Mouse (Mus musculus) bone marrow, adult 2 months (tissue): ENCODE data around the gene Ppp1r14b. TPM values are rescaled to one million over a fixed set of nuclear protein-coding genes. Genes with fewer than 3 reads are reported as not detected.

ENCODE experiments used
- H3K27ac ChIP-seq: fragments of 200-500 bp; 2 replicates; pipeline ENCODE4 v1.5.1; 2012; ENCODE audit warnings: low read depth, mild to moderate bottlenecking, control low read depth, inconsistent platforms, low read length; ENCODE audit not compliant: control insufficient read depth, poor library complexity, insufficient read depth
- H3K4me1 ChIP-seq: fragments of 200-500 bp; 2 replicates; pipeline ENCODE4 v1.6.1; 2011; ENCODE audit warnings: low read length; ENCODE audit not compliant: control insufficient read depth, insufficient read depth
- H3K4me3 ChIP-seq: fragments of 200-500 bp; replicated peaks from 2 replicates; pipeline ENCODE3; 2011; ENCODE audit warnings: mild to moderate bottlenecking, low read depth, low read length, control low read depth; ENCODE audit not compliant: control insufficient read depth
- CTCF ChIP-seq: fragments of 200-500 bp; IDR thresholded peaks from 2 replicates; pipeline ENCODE4 v1.5.1; 2011; ENCODE audit warnings: low read length, control low read depth; ENCODE audit not compliant: control insufficient read depth, insufficient read depth
- POLR2A ChIP-seq: fragments of 200-500 bp; IDR thresholded peaks from 2 replicates; pipeline ENCODE4 v1.6.1; 2011; ENCODE audit warnings: low read depth, mild to moderate bottlenecking, control low read depth, low read length, borderline replicate concordance; ENCODE audit not compliant: control insufficient read depth
- WGBS: fragments of 180-500 bp; shearing (Covaris S2); methylation state at CpG from one replicate; pipeline ENCODE4 v1.1.7; 2018; 5-methylcytosine and 5-hydroxymethylcytosine counted together
- polyA plus RNA-seq: library from polyadenylated mRNA; stranded (reverse); fragments of >200 nt; gene quantifications from 2 replicates; pipeline ENCODE4 v1.2.4, GENCODE M21; 2011; ENCODE audit warnings: low replicate concordance; ENCODE audit not compliant: missing spikeins, insufficient read depth, insufficient read length

Ppp1r14b gene
- polyA plus RNA-seq, 1 experiment = 137 TPM

- 69% methylated on average over 14 of the region's 14 CpGs for WGBS
- no peak for TF ChIP-seq CTCF
- no peak for TF ChIP-seq POLR2A
- Histone ChIP-seq H3K4me1 (peaks cover 3% of the 10 kb centered on the region), H3K4me3 (peak overlapping the region; percentile 60), H3K27ac (peak overlapping the region; percentile 33)
These were observed 18.4 kb downstream of the Ppp1r14b start for GRCm38 (mm10) chr19:6993011-6993770.

GRCm38 (mm10) chr19:6994002-6994401 lies 19.2 kb downstream of the Ppp1r14b start:
- H3K4me3 ChIP-seq = no peak overlapping the region
- TF ChIP-seq CTCF (no peak), POLR2A (no peak)
- WGBS = 88% methylated on average over 8 of the region's 8 CpGs
- peaks cover 3% of the 10 kb centered on the region for H3K4me1 ChIP-seq
- H3K27ac ChIP-seq = no peak overlapping the region

DNA sequence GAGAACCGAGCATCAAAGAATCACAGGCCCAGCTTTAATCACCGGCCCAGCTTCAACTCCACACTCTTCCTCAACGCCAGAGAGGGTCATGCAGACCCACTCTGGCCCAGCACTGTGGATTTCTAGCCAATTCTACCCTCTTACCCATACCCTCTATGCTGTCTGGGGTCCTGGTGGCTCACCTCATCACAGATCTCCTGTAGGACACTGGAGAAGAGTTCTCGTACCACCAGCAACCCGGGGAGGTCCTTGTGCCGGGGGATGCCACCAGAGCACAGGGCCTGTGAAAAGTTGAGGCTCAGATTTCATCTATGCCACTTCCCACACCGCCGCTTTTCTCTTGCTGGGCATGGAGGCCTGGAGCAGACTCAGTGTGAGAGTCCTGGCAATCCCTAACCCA lies 19.7 kb downstream of the Ppp1r14b start:
- Histone ChIP-seq H3K4me3 (no peak overlapping the region), H3K4me1 (peaks cover 3% of the 10 kb centered on the region), H3K27ac (no peak overlapping the region)
- WGBS = 89% methylated on average over 8 of the region's 8 CpGs
- TF ChIP-seq POLR2A = no peak
- no peak for TF ChIP-seq CTCF

DNA sequence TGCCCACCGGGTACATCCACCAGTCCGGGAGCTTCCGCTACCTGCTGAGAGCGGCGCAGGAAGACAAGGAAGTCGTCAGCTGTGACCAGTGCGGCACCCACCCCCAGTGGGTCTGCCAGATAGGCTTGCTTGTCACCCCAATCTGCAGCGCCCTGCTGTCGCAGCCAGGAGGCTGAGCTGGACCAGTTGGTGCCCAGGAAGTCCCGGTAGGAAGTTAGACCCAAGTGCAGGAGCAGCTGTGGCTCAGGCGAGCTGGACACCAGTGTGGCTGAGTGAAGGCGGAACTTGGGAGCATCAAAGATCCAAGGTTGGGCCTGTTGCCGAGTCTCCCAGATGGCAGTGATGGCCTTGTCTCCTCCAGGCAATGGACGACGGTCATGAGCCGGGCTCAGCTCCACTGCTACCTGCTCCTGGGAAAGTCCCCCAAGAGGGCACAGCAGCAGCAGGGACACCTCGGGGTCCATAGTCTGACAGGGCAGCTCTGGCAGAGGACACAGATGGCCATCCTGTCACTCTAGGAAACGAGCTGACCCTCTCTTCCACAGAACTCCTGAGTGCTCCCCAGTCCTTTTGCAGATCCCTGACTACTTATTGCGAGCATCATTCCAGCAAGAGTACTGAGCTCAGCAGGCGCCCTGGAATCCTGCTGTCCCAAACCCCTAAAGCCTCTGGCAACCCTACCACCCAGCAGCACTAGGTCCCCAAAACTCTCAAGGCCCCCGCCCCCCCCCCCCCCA lies 20.7 kb downstream of the Ppp1r14b start:
- Histone ChIP-seq H3K27ac (peak overlapping the region; percentile 8), H3K4me3 (peak overlapping the region; percentile 67), H3K4me1 (peaks cover 3% of the 10 kb centered on the region)
- TF ChIP-seq POLR2A (peak; percentile 12; the same call in 1 of the 2 replicates), CTCF (no peak)
- 37% methylated on average over 21 of the region's 21 CpGs for WGBS

- peak; percentile 47; the same call in 1 of the 2 replicates for TF ChIP-seq POLR2A
- no peak for TF ChIP-seq CTCF
- Histone ChIP-seq H3K4me3 (peak within 1 kb of the TSS; percentile 67), H3K27ac (peak within 1 kb of the TSS; percentile 14), H3K4me1 (peaks cover 3% of the 10 kb centered on the region)
- WGBS = 1% methylated on average over 24 of the region's 24 CpGs
These were observed 21.2 kb downstream of the Ppp1r14b start, which contains the start of the genes Nudt22 and Trpt1 for GRCm38 (mm10) chr19:6996006-6996405. Gene Nudt22 (minus strand): TSS chr19:6996117. Gene Trpt1 (plus strand): TSS chr19:6996131.

DNA sequence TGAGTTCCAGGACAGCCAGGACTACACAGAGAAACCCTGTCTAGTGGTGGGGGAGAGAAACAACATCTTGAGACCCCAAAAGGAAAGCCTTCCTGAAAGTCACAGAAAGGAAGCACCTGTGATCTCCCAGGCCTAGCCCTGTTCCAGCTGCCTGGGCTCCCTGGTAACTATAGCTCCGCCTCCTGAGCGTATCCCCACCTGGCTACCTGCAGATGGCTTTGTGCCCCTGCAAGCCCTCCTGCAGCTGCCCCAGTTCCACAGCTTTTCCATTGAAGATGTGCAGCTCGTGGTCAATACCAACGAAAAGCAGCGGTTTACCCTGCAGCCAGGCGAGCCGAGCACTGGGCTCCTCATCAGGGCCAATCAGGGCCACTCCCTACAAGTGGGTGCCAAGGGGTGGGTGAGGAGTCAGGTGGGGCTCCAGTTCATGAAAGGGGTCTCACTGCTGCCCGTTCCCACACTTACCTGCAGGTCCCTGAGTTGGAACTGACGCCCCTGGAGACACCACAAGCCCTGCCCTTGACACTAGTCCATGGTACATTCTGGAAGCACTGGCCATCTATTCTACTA lies 23.0 kb downstream of the Ppp1r14b start:
- Histone ChIP-seq H3K27ac (no peak overlapping the region), H3K4me1 (peaks cover 3% of the 10 kb centered on the region), H3K4me3 (no peak overlapping the region)
- WGBS = 72% methylated on average over 9 of the region's 9 CpGs
- no peak for TF ChIP-seq POLR2A
- TF ChIP-seq CTCF = no peak

- Histone ChIP-seq H3K27ac (no peak overlapping the region), H3K4me1 (peaks cover 1% of the 10 kb centered on the region; the same call in 1 of the 2 replicates), H3K4me3 (no peak overlapping the region)
- 90% methylated on average over 19 of the region's 19 CpGs for WGBS
- no peak for TF ChIP-seq CTCF
- no peak for TF ChIP-seq POLR2A
These were observed 24.7 kb downstream of the Ppp1r14b start for GRCm38 (mm10) chr19:6999360-7000063.
